Mouse (Mus musculus): ENCODE results near the gene Pakap. TPM values are rescaled to one million over a fixed set of nuclear protein-coding genes. Genes with fewer than 3 reads are reported as not detected.

Pakap gene
- polyA plus RNA-seq, 1 experiment = 0.22 TPM

- WGBS = 39% methylated on average over 1 of the region's 1 CpGs
- Histone ChIP-seq H3K4me3 (ENCODE audit: low read depth, low read length) (no peak overlapping the region), H3K27me3 (ENCODE audit: control insufficient read depth, insufficient read depth, low read length) (no peaks in the 10 kb centered on the region), H3K27ac (ENCODE audit: insufficient read depth, low read depth, low read length) (no peak overlapping the region), H3K4me1 (ENCODE audit: control insufficient read depth, insufficient read depth, insufficient read length, low read length) (no peaks in the 10 kb centered on the region), H3K36me3 (ENCODE audit: control insufficient read depth, insufficient read depth, low read length) (no peaks in the 10 kb centered on the region)
- no peak for TF ChIP-seq POLR2A (IDR thresholded peaks at IDR 0.05; ENCODE audit: low read depth, low read length)
- TF ChIP-seq CTCF (IDR thresholded peaks at IDR 0.05; ENCODE audit: extremely low read depth, insufficient read length, insufficient replicate concordance, low read depth, low read length) = no peak
These were observed 122.8 kb downstream of the Pakap start for GRCm38 (mm10) chr4:57690805-57691204.

- no peak for TF ChIP-seq POLR2A (IDR thresholded peaks at IDR 0.05; ENCODE audit: low read depth, low read length)
- TF ChIP-seq CTCF (IDR thresholded peaks at IDR 0.05; ENCODE audit: extremely low read depth, insufficient read length, insufficient replicate concordance, low read depth, low read length) = no peak
- Histone ChIP-seq H3K27me3 (ENCODE audit: control insufficient read depth, insufficient read depth, low read length) (no peaks in the 10 kb centered on the region), H3K4me3 (ENCODE audit: low read depth, low read length) (no peak overlapping the region), H3K27ac (ENCODE audit: insufficient read depth, low read depth, low read length) (no peak overlapping the region), H3K36me3 (ENCODE audit: control insufficient read depth, insufficient read depth, low read length) (no peaks in the 10 kb centered on the region), H3K4me1 (ENCODE audit: control insufficient read depth, insufficient read depth, insufficient read length, low read length) (no peaks in the 10 kb centered on the region)
- WGBS = 71% methylated on average over 5 of the region's 5 CpGs
These were observed 126.6 kb downstream of the Pakap start for GRCm38 (mm10) chr4:57694356-57695136.

GRCm38 (mm10) chr4:57696955-57697354, 129.0 kb downstream of the Pakap start:
- Histone ChIP-seq H3K27ac (ENCODE audit: insufficient read depth, low read depth, low read length) (no peak overlapping the region), H3K36me3 (ENCODE audit: control insufficient read depth, insufficient read depth, low read length) (no peaks in the 10 kb centered on the region), H3K4me1 (ENCODE audit: control insufficient read depth, insufficient read depth, insufficient read length, low read length) (no peaks in the 10 kb centered on the region), H3K27me3 (ENCODE audit: control insufficient read depth, insufficient read depth, low read length) (no peaks in the 10 kb centered on the region), H3K4me3 (ENCODE audit: low read depth, low read length) (no peak overlapping the region)
- 95% methylated on average over 11 of the region's 11 CpGs for WGBS
- TF ChIP-seq POLR2A (IDR thresholded peaks at IDR 0.05; ENCODE audit: low read depth, low read length) (no peak), CTCF (IDR thresholded peaks at IDR 0.05; ENCODE audit: extremely low read depth, insufficient read length, insufficient replicate concordance, low read depth, low read length) (no peak)

GRCm38 (mm10) chr4:57697918-57698611, 130.1 kb downstream of the Pakap start:
- Histone ChIP-seq H3K27me3 (ENCODE audit: control insufficient read depth, insufficient read depth, low read length) (no peaks in the 10 kb centered on the region), H3K4me1 (ENCODE audit: control insufficient read depth, insufficient read depth, insufficient read length, low read length) (no peaks in the 10 kb centered on the region), H3K4me3 (ENCODE audit: low read depth, low read length) (no peak overlapping the region), H3K36me3 (ENCODE audit: control insufficient read depth, insufficient read depth, low read length) (no peaks in the 10 kb centered on the region), H3K27ac (ENCODE audit: insufficient read depth, low read depth, low read length) (no peak overlapping the region)
- TF ChIP-seq POLR2A (IDR thresholded peaks at IDR 0.05; ENCODE audit: low read depth, low read length) = no peak
- TF ChIP-seq CTCF (IDR thresholded peaks at IDR 0.05; ENCODE audit: extremely low read depth, insufficient read length, insufficient replicate concordance, low read depth, low read length) = no peak
- 87% methylated on average over 12 of the region's 12 CpGs for WGBS

GRCm38 (mm10) chr4:57701576-57701975, 133.6 kb downstream of the Pakap start:
- 85% methylated on average over 5 of the region's 5 CpGs for WGBS
- Histone ChIP-seq H3K27ac (ENCODE audit: insufficient read depth, low read depth, low read length) (no peak overlapping the region), H3K36me3 (ENCODE audit: control insufficient read depth, insufficient read depth, low read length) (no peaks in the 10 kb centered on the region), H3K4me1 (ENCODE audit: control insufficient read depth, insufficient read depth, insufficient read length, low read length) (no peaks in the 10 kb centered on the region), H3K4me3 (ENCODE audit: low read depth, low read length) (no peak overlapping the region), H3K27me3 (ENCODE audit: control insufficient read depth, insufficient read depth, low read length) (no peaks in the 10 kb centered on the region)
- TF ChIP-seq POLR2A (IDR thresholded peaks at IDR 0.05; ENCODE audit: low read depth, low read length) (no peak), CTCF (IDR thresholded peaks at IDR 0.05; ENCODE audit: extremely low read depth, insufficient read length, insufficient replicate concordance, low read depth, low read length) (no peak)

- no peaks in the 10 kb centered on the region for H3K4me1 ChIP-seq (ENCODE audit: control insufficient read depth, insufficient read depth, insufficient read length, low read length)
- no peak overlapping the region for H3K4me3 ChIP-seq (ENCODE audit: low read depth, low read length)
- no peaks in the 10 kb centered on the region for H3K36me3 ChIP-seq (ENCODE audit: control insufficient read depth, insufficient read depth, low read length)
- H3K27ac ChIP-seq (ENCODE audit: insufficient read depth, low read depth, low read length) = no peak overlapping the region
- H3K27me3 ChIP-seq (ENCODE audit: control insufficient read depth, insufficient read depth, low read length) = no peaks in the 10 kb centered on the region
- 69% methylated on average over 11 of the region's 11 CpGs for WGBS
- no peak for TF ChIP-seq POLR2A (IDR thresholded peaks at IDR 0.05; ENCODE audit: low read depth, low read length)
- TF ChIP-seq CTCF (IDR thresholded peaks at IDR 0.05; ENCODE audit: extremely low read depth, insufficient read length, insufficient replicate concordance, low read depth, low read length) = no peak
These were observed 135.8 kb downstream of the Pakap start for GRCm38 (mm10) chr4:57703574-57704470.

All from small intestine, adult 2 months (tissue).